Mouse (Mus musculus) heart, adult 2 months (tissue): ENCODE measurements around the gene Zfp160.

Experiments
- CTCF ChIP-seq: fragments of 200-600 bp; IDR thresholded peaks from 2 replicates; pipeline ENCODE4 v1.8.1; 2022; ENCODE audit warnings: antibody characterized with exemption, mild to moderate bottlenecking, moderate library complexity
- POLR2A ChIP-seq: fragments of 200-500 bp; IDR thresholded peaks from 2 replicates; pipeline ENCODE4 v1.6.1; 2011; ENCODE audit warnings: mild to moderate bottlenecking, low read depth, low read length, control low read depth; ENCODE audit not compliant: insufficient read depth

GRCm38 (mm10) chr17:21018410-21019080, 9.8 kb downstream of the Zfp160 start:
- TF ChIP-seq CTCF (no peak), POLR2A (no peak)
